Mouse (Mus musculus): ENCODE measurements at regions not wholly inside any gene's neighbourhood (a gene's known extent, or its start where the extent isn't known, plus 50 kb on each side); places are given as distances from the start of the nearest gene placed in this dataset.

DNA sequence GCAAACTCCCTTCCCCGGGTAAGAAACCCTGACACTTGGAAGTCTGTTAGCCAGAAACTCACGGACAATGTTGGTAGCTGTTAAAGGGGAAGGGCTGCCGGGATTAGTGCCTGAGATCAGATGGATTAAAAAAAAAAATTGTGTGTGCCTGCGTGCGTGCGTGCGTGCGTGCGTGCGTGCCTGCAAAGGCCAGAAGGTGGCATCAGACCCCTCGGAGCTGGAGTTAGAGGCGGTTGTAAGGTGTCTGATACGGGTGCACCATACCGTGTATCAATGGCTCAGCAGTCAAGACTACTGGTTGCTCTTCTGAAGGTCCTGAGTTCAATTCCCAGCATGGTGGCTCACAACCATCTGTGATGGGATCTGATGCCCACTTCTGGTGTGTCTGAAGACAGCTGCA is 59.0 kb upstream of the Ccdc167 start:
- Histone ChIP-seq H3K4me2 (replicated peaks) (no peak overlapping the region), H3K27ac (replicated peaks) (0 out of 2 replicates have a peak overlapping the region, but pooled peaks have one; percentile 25), H3K9ac (replicated peaks) (no peak overlapping the region), H3K36me3 (no peaks in the 10 kb centered on the region), H3K4me3 (no peak overlapping the region), H3K27me3 (no peaks in the 10 kb centered on the region), H3K4me1 (peaks cover 10% of the 10 kb centered on the region; the same call in 1 of the 2 replicates), H3K9me3 (no peaks in the 10 kb centered on the region)
- whole genome bisulfite sequencing: 86% methylated on average over 14 of the region's 14 CpGs
- no peak for ATAC-seq (ENCODE audit: low FRiP score, low read depth)

DNA sequence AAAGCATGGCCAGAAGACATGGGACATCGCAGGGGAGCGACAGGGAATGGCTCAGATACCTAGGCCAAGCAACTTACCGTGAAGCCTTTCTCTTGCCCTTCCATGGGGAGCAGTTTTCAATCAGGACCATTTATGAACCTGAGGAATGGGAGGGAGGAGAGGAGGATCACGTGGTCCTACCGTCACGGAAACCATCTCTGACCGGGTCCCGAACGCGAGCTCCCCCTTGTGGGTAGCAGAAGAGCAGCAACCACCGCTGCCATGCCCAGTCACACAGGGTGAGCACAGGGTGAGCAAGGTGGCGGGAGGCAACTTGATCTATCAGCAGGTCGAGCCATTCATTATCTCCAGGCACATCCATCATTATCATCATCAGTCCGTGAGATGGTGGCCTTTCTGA is 56.5 kb upstream of the Ccdc167 start:
- Histone ChIP-seq H3K4me2 (replicated peaks) (no peak overlapping the region), H3K4me3 (no peak overlapping the region), H3K27me3 (no peaks in the 10 kb centered on the region), H3K4me1 (peaks cover 7% of the 10 kb centered on the region; the same call in 1 of the 2 replicates), H3K27ac (replicated peaks) (no peak overlapping the region), H3K9me3 (no peaks in the 10 kb centered on the region), H3K36me3 (no peaks in the 10 kb centered on the region), H3K9ac (replicated peaks) (no peak overlapping the region)
- no peak for ATAC-seq (ENCODE audit: low FRiP score, low read depth)
- WGBS: 23% methylated on average over 14 of the region's 14 CpGs

DNA sequence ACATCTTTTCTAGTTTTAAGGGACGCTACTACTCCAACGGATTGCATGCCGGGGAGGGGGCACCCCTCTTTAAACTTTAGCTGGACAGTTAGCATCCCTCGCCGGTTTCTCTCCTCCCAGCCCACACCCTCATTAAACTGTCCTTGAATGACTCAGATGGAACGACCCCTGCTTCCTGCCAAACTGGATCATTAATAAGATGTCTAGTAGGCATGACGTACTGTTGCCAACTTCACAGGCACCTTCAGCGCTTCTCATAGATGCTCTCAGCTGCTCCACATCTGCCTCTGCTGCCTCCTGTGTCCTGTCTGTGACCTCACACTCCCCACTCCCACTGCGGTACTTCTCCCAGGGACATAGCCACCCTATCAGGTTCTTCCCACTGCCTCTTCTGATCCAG is 54.1 kb upstream of the Ccdc167 start:
- H3K4me1 ChIP-seq: no peaks in the 10 kb centered on the region
- H3K27me3 ChIP-seq: no peaks in the 10 kb centered on the region
- H3K9ac ChIP-seq (replicated peaks): no peak overlapping the region
- H3K4me2 ChIP-seq (replicated peaks): no peak overlapping the region
- ATAC-seq (ENCODE audit: low FRiP score, low read depth): no peak
- no peak overlapping the region for H3K4me3 ChIP-seq
- H3K36me3 ChIP-seq: no peaks in the 10 kb centered on the region
- no peaks in the 10 kb centered on the region for H3K9me3 ChIP-seq
- 86% methylated on average over 9 of the region's 9 CpGs for WGBS
- no peak overlapping the region for H3K27ac ChIP-seq (replicated peaks)

DNA sequence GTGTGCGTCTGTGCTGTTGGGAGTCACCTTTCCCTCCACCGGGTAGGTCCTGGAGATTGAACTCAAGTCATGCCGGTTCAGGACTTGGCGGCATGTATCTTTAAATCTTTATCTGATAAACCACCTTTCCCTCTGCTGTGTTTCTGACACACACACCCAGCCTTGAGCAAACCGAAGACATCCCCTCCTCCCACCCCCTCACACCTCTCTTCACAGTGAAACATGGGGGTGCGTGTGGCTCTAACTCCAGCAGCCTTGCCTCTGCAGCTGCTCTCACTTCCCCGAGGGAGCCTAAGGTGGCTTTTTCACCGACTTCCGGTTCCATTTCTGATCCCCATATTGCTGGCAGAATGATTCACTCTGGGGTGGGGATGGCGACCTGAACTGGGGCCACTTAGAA is 52.8 kb upstream of the Ccdc167 start:
- no peaks in the 10 kb centered on the region for H3K9me3 ChIP-seq
- H3K4me2 ChIP-seq (replicated peaks): no peak overlapping the region
- H3K27ac ChIP-seq (replicated peaks): no peak overlapping the region
- 84% methylated on average over 10 of the region's 10 CpGs for WGBS
- ATAC-seq (ENCODE audit: low FRiP score, low read depth): no peak
- no peaks in the 10 kb centered on the region for H3K36me3 ChIP-seq
- H3K9ac ChIP-seq (replicated peaks): no peak overlapping the region
- H3K27me3 ChIP-seq: no peaks in the 10 kb centered on the region
- no peaks in the 10 kb centered on the region; the same call in 1 of the 2 replicates for H3K4me1 ChIP-seq
- no peak overlapping the region for H3K4me3 ChIP-seq

DNA sequence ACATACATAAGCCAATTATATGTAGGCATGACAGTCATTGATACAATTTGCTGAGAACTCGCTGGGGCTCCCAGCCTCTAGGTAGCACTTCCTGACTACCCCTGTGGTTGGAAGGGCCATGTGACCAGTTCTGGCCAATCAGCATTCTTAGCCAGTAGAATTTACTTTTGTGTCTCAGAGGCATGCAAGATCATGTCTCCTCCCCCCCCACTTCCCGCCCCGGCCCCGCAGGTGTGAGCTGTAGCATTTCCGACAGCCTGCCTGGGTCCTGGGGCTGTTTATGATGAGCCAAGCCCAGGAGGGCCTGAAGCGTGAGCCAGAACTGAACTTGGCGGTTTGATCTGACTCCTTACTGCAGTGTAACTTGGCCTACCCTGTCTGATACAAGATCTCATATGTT is 52.3 kb upstream of the Ccdc167 start:
- H3K4me1 ChIP-seq: no peaks in the 10 kb centered on the region; the same call in 1 of the 2 replicates
- no peaks in the 10 kb centered on the region for H3K36me3 ChIP-seq
- no peak for ATAC-seq (ENCODE audit: low FRiP score, low read depth)
- H3K4me2 ChIP-seq (replicated peaks): no peak overlapping the region
- no peaks in the 10 kb centered on the region for H3K27me3 ChIP-seq
- no peak overlapping the region for H3K27ac ChIP-seq (replicated peaks)
- no peak overlapping the region for H3K9ac ChIP-seq (replicated peaks)
- H3K4me3 ChIP-seq: no peak overlapping the region
- WGBS: 76% methylated on average over 7 of the region's 7 CpGs
- no peaks in the 10 kb centered on the region for H3K9me3 ChIP-seq

GRCm38 (mm10) chr17:29768642-29769041 is 51.8 kb upstream of the Ccdc167 start:
- ATAC-seq (ENCODE audit: low FRiP score, low read depth): no peak
- no peaks in the 10 kb centered on the region for H3K9me3 ChIP-seq
- H3K4me3 ChIP-seq: no peak overlapping the region
- H3K36me3 ChIP-seq: no peaks in the 10 kb centered on the region
- no peak overlapping the region for H3K9ac ChIP-seq (replicated peaks)
- no peak overlapping the region for H3K4me2 ChIP-seq (replicated peaks)
- H3K27me3 ChIP-seq: no peaks in the 10 kb centered on the region
- no peak overlapping the region for H3K27ac ChIP-seq (replicated peaks)
- 80% methylated on average over 5 of the region's 5 CpGs for WGBS
- H3K4me1 ChIP-seq: no peaks in the 10 kb centered on the region; the same call in 1 of the 2 replicates

Measured in midbrain, embryonic 12.5 days (tissue).